Mouse (Mus musculus) MEL (cell line): ENCODE data around the gene Egr2. TPM values are rescaled to one million over a fixed set of nuclear protein-coding genes. Genes with fewer than 3 reads are reported as not detected.

ENCODE experiments used
- DNase-seq: peaks from one replicate; pipeline ENCODE4 v3.0.0; 2011; ENCODE audit warnings: low read depth, low spot score
- H3K27ac ChIP-seq: 2 replicates; pipeline ENCODE4 v1.5.1; 2012; ENCODE audit warnings: low read depth, mild to moderate bottlenecking, control low read depth, low read length, moderate library complexity; ENCODE audit not compliant: control insufficient read depth
- H3K27me3 ChIP-seq, 2 experiments: fragments of 150-350 bp in 1 of 2; sonication (generic) in 1 of 2; 2 replicates each; pipeline ENCODE4 v1.6.1; 2012; ENCODE audit warnings: low read length in 2 of 2, mild to moderate bottlenecking in 2 of 2, improper control_type of control experiment in 1 of 2, moderate library complexity in 1 of 2; ENCODE audit not compliant: insufficient read depth in 2 of 2, control insufficient read depth in 1 of 2
- H3K36me3 ChIP-seq, 2 experiments: 2 replicates each; pipeline ENCODE4 v1.6.1; 2012 to 2014; ENCODE audit warnings: low read length in 2 of 2, improper control_type of control experiment in 1 of 2, inconsistent platforms in 1 of 2, mild to moderate bottlenecking in 1 of 2; ENCODE audit not compliant: insufficient read depth in 2 of 2, control insufficient read depth in 1 of 2
- H3K4me1 ChIP-seq, 2 experiments: fragments of 150-350 bp in 1 of 2; sonication (generic) in 1 of 2; 2 replicates each; pipeline ENCODE4 v1.6.1; 2012; ENCODE audit warnings: low read length in 2 of 2, improper control_type of control experiment in 1 of 2, mild to moderate bottlenecking in 1 of 2; ENCODE audit not compliant: insufficient read depth in 2 of 2, control insufficient read depth in 1 of 2
- H3K4me3 ChIP-seq, 2 experiments: fragments of 150-350 bp in 1 of 2; sonication (generic) in 1 of 2; 2 replicates each; pipeline ENCODE4 v1.5.1; 2012; ENCODE audit warnings: low read depth in 2 of 2, low read length in 2 of 2, mild to moderate bottlenecking in 2 of 2, moderate library complexity in 2 of 2, control low read depth in 1 of 2, improper control_type of control experiment in 1 of 2; ENCODE audit not compliant: control insufficient read depth in 1 of 2, insufficient read depth in 1 of 2
- H3K79me2 ChIP-seq: 2 replicates; pipeline ENCODE4 v1.6.1; 2012; ENCODE audit warnings: mild to moderate bottlenecking, low read length, moderate library complexity; ENCODE audit not compliant: control insufficient read depth, poor library complexity, insufficient read depth
- H3K9ac ChIP-seq: 2 replicates; pipeline ENCODE4 v1.6.1; 2012; ENCODE audit warnings: low read depth, mild to moderate bottlenecking, control low read depth, low read length, moderate library complexity; ENCODE audit not compliant: control insufficient read depth, poor library complexity, severe bottlenecking
- H3K9me3 ChIP-seq: fragments of 150-350 bp; sonication (generic); replicated peaks from 2 replicates; pipeline ENCODE4 v1.6.1; 2012; ENCODE audit warnings: mild to moderate bottlenecking, low read length, improper control_type of control experiment, moderate library complexity; ENCODE audit not compliant: insufficient read depth
- BHLHE40 ChIP-seq: IDR thresholded peaks from 2 replicates; pipeline ENCODE4 v1.6.1; 2012; ENCODE audit warnings: low read depth, mild to moderate bottlenecking, inconsistent platforms, low read length, improper control_type of control experiment, borderline replicate concordance
- CHD1 ChIP-seq: IDR thresholded peaks from 2 replicates; pipeline ENCODE4 v1.6.1; 2012; ENCODE audit warnings: low read depth, mild to moderate bottlenecking, inconsistent platforms, low read length, improper control_type of control experiment
- CHD2 ChIP-seq: IDR thresholded peaks from 2 replicates; pipeline ENCODE4 v1.6.1; 2011; ENCODE audit warnings: low read length, improper control_type of control experiment
- CTCF ChIP-seq, 3 experiments: IDR thresholded peaks in 2 of 3; conservative IDR thresholded peaks in 1 of 3; 2 replicates each; pipeline ENCODE4 v1.5.1; 2011 to 2012; ENCODE audit warnings: low read length in 3 of 3, low read depth in 2 of 3, mild to moderate bottlenecking in 2 of 3, improper control_type of control experiment in 1 of 3, inconsistent platforms in 1 of 3, mixed read lengths in 1 of 3, moderate library complexity in 1 of 3; ENCODE audit not compliant: control insufficient read depth in 1 of 3, insufficient read depth in 1 of 3, poor library complexity in 1 of 3, severe bottlenecking in 1 of 3
- E2F4 ChIP-seq: IDR thresholded peaks from 2 replicates; pipeline ENCODE4 v1.6.1; 2011; ENCODE audit warnings: low read depth, low read length, improper control_type of control experiment, borderline replicate concordance
- ELF1 ChIP-seq: IDR thresholded peaks from 2 replicates; pipeline ENCODE4 v1.6.1; 2014; ENCODE audit warnings: low read depth, mild to moderate bottlenecking, inconsistent platforms, low read length, improper control_type of control experiment, moderate library complexity
- EP300 ChIP-seq, 2 experiments: IDR thresholded peaks; 2 replicates each; pipeline ENCODE4 v1.6.1; 2011; ENCODE audit warnings: improper control_type of control experiment in 2 of 2, low read length in 2 of 2, low read depth in 1 of 2, mild to moderate bottlenecking in 1 of 2
- ETS1 ChIP-seq: IDR thresholded peaks from 2 replicates; pipeline ENCODE4 v1.6.1; 2012; ENCODE audit warnings: low read depth, mild to moderate bottlenecking, inconsistent platforms, low read length, improper control_type of control experiment, moderate library complexity
- GABPA ChIP-seq: IDR thresholded peaks from 2 replicates; pipeline ENCODE4 v1.6.1; 2012; ENCODE audit warnings: low read depth, mild to moderate bottlenecking, inconsistent platforms, low read length, improper control_type of control experiment, moderate library complexity
- HCFC1 ChIP-seq: IDR thresholded peaks from 2 replicates; pipeline ENCODE4 v1.6.1; 2012; ENCODE audit warnings: low read depth, mild to moderate bottlenecking, inconsistent platforms, low read length, improper control_type of control experiment, moderate library complexity
- JUND ChIP-seq: IDR thresholded peaks from 2 replicates; pipeline ENCODE4 v1.6.1; 2011; ENCODE audit warnings: low read depth, mild to moderate bottlenecking, improper control_type of control experiment, low read length
- KAT2A ChIP-seq: conservative IDR thresholded peaks from 2 replicates; pipeline ENCODE4 v1.6.1; 2012; ENCODE audit warnings: low read depth, low read length, improper control_type of control experiment, inconsistent platforms
- MAFK ChIP-seq: IDR thresholded peaks from 2 replicates; pipeline ENCODE4 v1.6.1; 2011; ENCODE audit warnings: low read depth, mild to moderate bottlenecking, low read length, improper control_type of control experiment, borderline replicate concordance
- MAX ChIP-seq: IDR thresholded peaks from 2 replicates; pipeline ENCODE4 v1.6.1; 2011; ENCODE audit warnings: low read length, improper control_type of control experiment
- MAZ ChIP-seq: IDR thresholded peaks from 2 replicates; pipeline ENCODE4 v1.6.1; 2012; ENCODE audit warnings: low read depth, mild to moderate bottlenecking, inconsistent platforms, low read length, improper control_type of control experiment
- MEF2A ChIP-seq: IDR thresholded peaks from 2 replicates; pipeline ENCODE4 v1.6.1; 2014; ENCODE audit warnings: low read depth, mild to moderate bottlenecking, inconsistent platforms, low read length, improper control_type of control experiment; ENCODE audit not compliant: poor library complexity, insufficient replicate concordance, severe bottlenecking; ENCODE audit errors: extremely low read depth
- MXI1 ChIP-seq: IDR thresholded peaks from 2 replicates; pipeline ENCODE4 v1.6.1; 2011; ENCODE audit warnings: mild to moderate bottlenecking, low read depth, low read length, improper control_type of control experiment
- MYB ChIP-seq: IDR thresholded peaks from 2 replicates; pipeline ENCODE4 v1.6.1; 2011; ENCODE audit warnings: mild to moderate bottlenecking, low read depth, low read length, improper control_type of control experiment
- MYC ChIP-seq: IDR thresholded peaks from 2 replicates; pipeline ENCODE4 v1.6.1; 2011; ENCODE audit warnings: low read depth, mild to moderate bottlenecking, low read length, improper control_type of control experiment, moderate library complexity
- NELFE ChIP-seq: IDR thresholded peaks from 2 replicates; pipeline ENCODE4 v1.6.1; 2011; ENCODE audit warnings: low read depth, low read length, improper control_type of control experiment
- NRF1 ChIP-seq: IDR thresholded peaks from 2 replicates; pipeline ENCODE4 v1.6.1; 2014; ENCODE audit warnings: low read depth, mild to moderate bottlenecking, inconsistent platforms, low read length, improper control_type of control experiment, moderate library complexity; ENCODE audit not compliant: poor library complexity, insufficient read depth, severe bottlenecking
- POLR2A ChIP-seq, 2 experiments: IDR thresholded peaks; 2 replicates each; pipeline ENCODE4 v1.6.1; 2011 to 2012; ENCODE audit warnings: low read length in 2 of 2, mild to moderate bottlenecking in 2 of 2, control low read depth in 1 of 2, improper control_type of control experiment in 1 of 2, low read depth in 1 of 2, moderate library complexity in 1 of 2; ENCODE audit not compliant: control insufficient read depth in 1 of 2, insufficient read depth in 1 of 2, poor library complexity in 1 of 2
- POLR2AphosphoS2 ChIP-seq: IDR thresholded peaks from 2 replicates; pipeline ENCODE4 v1.6.1; 2011; ENCODE audit warnings: low read length, improper control_type of control experiment
- POLR2AphosphoS5 ChIP-seq: IDR thresholded peaks from 2 replicates; pipeline ENCODE4 v1.6.1; 2012; ENCODE audit warnings: low read depth, borderline replicate concordance, mild to moderate bottlenecking, inconsistent platforms, low read length, moderate library complexity, mixed read lengths
- RAD21 ChIP-seq: IDR thresholded peaks from 2 replicates; pipeline ENCODE4 v1.6.1; 2011; ENCODE audit warnings: mild to moderate bottlenecking, low read depth, low read length, improper control_type of control experiment
- RCOR1 ChIP-seq: IDR thresholded peaks from 2 replicates; pipeline ENCODE4 v1.6.1; 2012; ENCODE audit warnings: low read depth, mild to moderate bottlenecking, inconsistent platforms, low read length, improper control_type of control experiment
- SIN3A ChIP-seq: IDR thresholded peaks from 2 replicates; pipeline ENCODE4 v1.6.1; 2012; ENCODE audit warnings: low read length, improper control_type of control experiment, inconsistent platforms
- SMC3 ChIP-seq: IDR thresholded peaks from 2 replicates; pipeline ENCODE4 v1.6.1; 2011; ENCODE audit warnings: low read depth, low read length, improper control_type of control experiment
- TAL1 ChIP-seq: IDR thresholded peaks from 2 replicates; pipeline ENCODE4 v1.6.1; 2012; ENCODE audit warnings: mild to moderate bottlenecking, inconsistent platforms, low read length, moderate library complexity, mixed read lengths
- TBP ChIP-seq: IDR thresholded peaks from 2 replicates; pipeline ENCODE4 v1.8.0; 2011; ENCODE audit warnings: low read depth, low read length, improper control_type of control experiment
- TCF12 ChIP-seq: IDR thresholded peaks from 2 replicates; pipeline ENCODE4 v1.6.1; 2014; ENCODE audit warnings: low read depth, mild to moderate bottlenecking, inconsistent platforms, low read length, improper control_type of control experiment, moderate library complexity
- UBTF ChIP-seq: IDR thresholded peaks from 2 replicates; pipeline ENCODE4 v1.6.1; 2012; ENCODE audit warnings: low read depth, mild to moderate bottlenecking, inconsistent platforms, low read length, improper control_type of control experiment, moderate library complexity, borderline replicate concordance; ENCODE audit not compliant: insufficient read depth
- USF1 ChIP-seq: IDR thresholded peaks from 2 replicates; pipeline ENCODE4 v1.6.1; 2014; ENCODE audit warnings: low read depth, mild to moderate bottlenecking, inconsistent platforms, low read length, improper control_type of control experiment, moderate library complexity
- USF2 ChIP-seq, 2 experiments: IDR thresholded peaks; 2 replicates each; pipeline ENCODE4 v1.6.1; 2011 to 2012; ENCODE audit warnings: improper control_type of control experiment in 2 of 2, low read length in 2 of 2, borderline replicate concordance in 1 of 2, inconsistent platforms in 1 of 2, low read depth in 1 of 2, mild to moderate bottlenecking in 1 of 2; ENCODE audit not compliant: insufficient read depth in 1 of 2
- ZKSCAN1 ChIP-seq: IDR thresholded peaks from 2 replicates; pipeline ENCODE4 v1.6.1; 2012; ENCODE audit warnings: low read depth, mild to moderate bottlenecking, inconsistent platforms, low read length, improper control_type of control experiment, moderate library complexity
- ZMIZ1 ChIP-seq: IDR thresholded peaks from 2 replicates; pipeline ENCODE4 v1.6.1; 2012; ENCODE audit warnings: low read depth, mild to moderate bottlenecking, inconsistent platforms, low read length, improper control_type of control experiment, moderate library complexity
- ZNF384 ChIP-seq: IDR thresholded peaks from 2 replicates; pipeline ENCODE4 v1.6.1; 2012; ENCODE audit warnings: low read depth, mild to moderate bottlenecking, inconsistent platforms, low read length, improper control_type of control experiment
- polyA plus RNA-seq, 2 experiments: library from polyadenylated mRNA; stranded (reverse) in 1 of 2; unstranded in 1 of 2; fragments of >175 nt in 1 of 2; fragments of >200 nt in 1 of 2; gene quantifications; 2 replicates each; pipeline versions ENCODE4 v1.2.1 to v1.2.4; 2012; ENCODE audit warnings: low replicate concordance in 2 of 2, low read depth in 1 of 2; ENCODE audit not compliant: insufficient read length in 2 of 2, insufficient read depth in 1 of 2, missing spikeins in 1 of 2
- total RNA-seq: library from RNA; depleted of rRNA; stranded (reverse); fragments of 300-350 nt; gene quantifications from 2 replicates; pipeline ENCODE4 v1.2.3, GENCODE M21; 2012

Gene Egr2
- total and polyA plus RNA-seq, 3 experiments = 0.23 to 0.24 TPM; not detected in 1

DNA sequence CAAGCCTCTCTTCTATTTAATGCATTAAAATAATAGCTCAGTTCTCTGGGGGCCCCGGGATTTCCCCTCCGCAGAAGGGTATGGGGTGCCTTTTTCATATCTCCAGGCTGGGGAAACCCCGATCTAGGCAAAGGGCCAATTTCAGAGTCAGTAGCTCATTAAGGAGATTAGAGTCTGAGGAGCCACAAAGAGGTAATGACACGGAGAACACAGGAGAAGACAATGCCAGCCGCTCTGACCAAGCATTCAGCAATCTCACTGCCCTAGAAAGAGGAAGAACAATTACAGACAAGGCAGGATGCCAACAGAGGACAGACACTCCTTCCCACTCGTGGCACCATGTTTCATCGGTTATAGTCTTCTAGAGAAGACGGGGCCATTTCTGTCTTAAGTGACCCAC, 30.8 kb downstream of the Egr2 start:
- no peaks in the 10 kb centered on the region for H3K79me2 ChIP-seq
- H3K27ac ChIP-seq = peak overlapping the region; percentile 28
- peaks cover 0 to 32% of the 10 kb centered on the region in 2 experiments; a peak in 2 of 4 replicates for H3K36me3 ChIP-seq
- peak; percentile 93 for DNase-seq
- no peaks in the 10 kb centered on the region for H3K9me3 ChIP-seq
- H3K27me3 ChIP-seq = no peaks in the 10 kb centered on the region
- H3K4me3 ChIP-seq = peak overlapping the region; percentile 7 to 29
- 0 out of 2 replicates have a peak overlapping the region, but pooled peaks have one; percentile 0 for H3K9ac ChIP-seq
- peaks cover 16 to 32% of the 10 kb centered on the region in 2 experiments for H3K4me1 ChIP-seq
- TF ChIP-seq HCFC1 (peak; percentile 41; the same call in 1 of the 2 replicates), SIN3A (peak; percentile 81), ZNF384 (0 out of 2 replicates have a peak, but pooled peaks have one; percentile 9), TCF12 (peak; percentile 66), POLR2A (IDR thresholded peaks at IDR 0.05; ENCODE audit: control insufficient read depth in 1 of 2, insufficient read depth in 1 of 2, low read depth in 1 of 2, low read length in 2 of 2, poor library complexity in 1 of 2) (no peak), CHD2 (peak; percentile 18; the same call in 1 of the 2 replicates), BHLHE40 (no peak), KAT2A (no peak), NRF1 (no peak), ELF1 (no peak; the same call in 1 of the 2 replicates), MYC (no peak), MAFK (0 out of 2 replicates have a peak, but pooled peaks have one; percentile 13), USF2 (IDR thresholded peaks at IDR 0.05; ENCODE audit: borderline replicate concordance in 1 of 2, insufficient read depth in 1 of 2, low read depth in 1 of 2, low read length in 2 of 2) (no peak), ZKSCAN1 (no peak; the same call in 1 of the 2 replicates), ZMIZ1 (no peak), TBP (no peak), MAX (no peak), EP300 (IDR thresholded peaks at IDR 0.05; ENCODE audit: low read depth in 1 of 2, low read length in 2 of 2) (peak; percentile 68 to 82), RAD21 (no peak), MYB (no peak), UBTF (no peak), CTCF (IDR thresholded peaks at IDR 0.05 in 2 of 3, conservative IDR thresholded peaks at IDR 0.05 in 1 of 3; ENCODE audit: control insufficient read depth in 1 of 3, insufficient read depth in 1 of 3, low read depth in 2 of 3, low read length in 3 of 3, poor library complexity in 1 of 3, severe bottlenecking in 1 of 3) (no peak), SMC3 (peak; percentile 9; the same call in 1 of the 2 replicates), USF1 (no peak), POLR2AphosphoS5 (no peak), NELFE (no peak), CHD1 (0 out of 2 replicates have a peak, but pooled peaks have one; percentile 38), RCOR1 (peak; percentile 74), MXI1 (peak; percentile 78), ETS1 (peak; percentile 95), POLR2AphosphoS2 (no peak), MEF2A (no peak), JUND (peak; percentile 72; the same call in 1 of the 2 replicates), E2F4 (no peak), TAL1 (no peak), GABPA (no peak), MAZ (peak; percentile 80)
